Mouse (Mus musculus) stomach, postnatal 0 days (tissue): Measurements from ENCODE around the gene Dpm2.

Experiments
- CTCF ChIP-seq: IDR thresholded peaks from 2 replicates; pipeline ENCODE4 v1.5.1; 2016; ENCODE audit warnings: antibody characterized with exemption, low read depth, mild to moderate bottlenecking, moderate library complexity
- EP300 ChIP-seq: optimal IDR thresholded peaks from 2 replicates; pipeline ENCODE3; 2016; ENCODE audit warnings: antibody characterized with exemption

GRCm38 (mm10) chr2:32534733-32535471 is 35.8 kb upstream of the Dpm2 start, which contains the start of gene Fam102a:
- TF ChIP-seq CTCF (0 out of 2 replicates have a peak, but pooled peaks have one; percentile 1), EP300 (no peak)
